Mouse (Mus musculus) embryonic stem cell, embryonic (primary cell): ENCODE results near the gene Gtpbp4.
"Not testable (repeated sequence)": the region's sequence is repeated elsewhere in the genome, so short reads cannot be mapped to it uniquely, and the experiment has no call there.

Experiments used
- CTCF ChIA-PET, 4 experiments: fragments of 300-600 bp in 2 of 4; fragments of 350-600 bp in 2 of 4; sonication (Branson Sonifier 250); formaldehyde crosslinking; loops; one replicate each; lab custom pipeline; 2022; ENCODE audit warnings: inconsistent platforms in 2 of 4; lab: Charles Lee
- POLR2A ChIA-PET, 4 experiments: fragments of 300-600 bp in 2 of 4; fragments of 350-600 bp in 2 of 4; sonication (Branson Sonifier 250); formaldehyde crosslinking; loops; one replicate each; lab custom pipeline; 2022; ENCODE audit warnings: antibody characterized with exemption in 4 of 4, inconsistent platforms in 1 of 4; lab: Charles Lee

Gene Gtpbp4

GRCm38 (mm10) chr13:8937611-8938140 lies 58.2 kb downstream of the Gtpbp4 start:
- POLR2A ChIA-PET: interaction anchor here in 2 of 4 experiments (0.7 to 1.6 kb wide), 3 partner anchors 48 to 717 kb away, joined by 4 read pairs; partner anchors contain the start of gene Idi1 (in 1 of the 2)
- CTCF ChIA-PET: not testable (repeated sequence)

- CTCF ChIA-PET: no interaction called here
- POLR2A ChIA-PET: no interaction called here
These were observed 62.4 kb downstream of the Gtpbp4 start for GRCm38 (mm10) chr13:8933499-8933898.
